Mouse (Mus musculus): Measurements from ENCODE around the gene Psd.

GRCm38 (mm10) chr19:46296938-46297337, 30.0 kb downstream of the Psd start:
- TF ChIP-seq CTCF (IDR thresholded peaks at IDR 0.05; ENCODE audit: extremely low read depth, insufficient read depth, low read length) (no peak), POLR2A (IDR thresholded peaks at IDR 0.05; ENCODE audit: extremely low read depth, insufficient read depth, low read length) (no peak)
